Mouse (Mus musculus): ENCODE measurements around the gene Bsg.

Gene Bsg

GRCm38 (mm10) chr10:79704970-79705360, 674 bp downstream of the Bsg start:
- DNase-seq (ENCODE audit: low spot score in 2 of 2): no peak

- DNase-seq (ENCODE audit: low spot score in 2 of 2): no peak
These were observed 1.7 kb downstream of the Bsg start for GRCm38 (mm10) chr10:79705951-79706350.

GRCm38 (mm10) chr10:79706406-79707094, 2.3 kb downstream of the Bsg start:
- no peak for DNase-seq (ENCODE audit: low spot score in 2 of 2)

GRCm38 (mm10) chr10:79707162-79707561, 2.9 kb downstream of the Bsg start:
- DNase-seq (ENCODE audit: low spot score in 2 of 2): no peak

- no peak for DNase-seq (ENCODE audit: low spot score in 2 of 2)
These were observed 3.5 kb downstream of the Bsg start for GRCm38 (mm10) chr10:79707759-79708158.

- no peak for DNase-seq (ENCODE audit: low spot score in 2 of 2)
These were observed 4.4 kb downstream of the Bsg start for GRCm38 (mm10) chr10:79708668-79709067.

GRCm38 (mm10) chr10:79709307-79709706, 5.0 kb downstream of the Bsg start:
- no peak for DNase-seq (ENCODE audit: low spot score in 2 of 2)

GRCm38 (mm10) chr10:79712029-79712428, 7.7 kb downstream of the Bsg start:
- DNase-seq (ENCODE audit: low spot score in 2 of 2): no peak

- DNase-seq (ENCODE audit: low spot score in 2 of 2): peak; percentile 76 to 77
These were observed 8.3 kb downstream of the Bsg start for GRCm38 (mm10) chr10:79712499-79713126.

GRCm38 (mm10) chr10:79713163-79713562, 8.9 kb downstream of the Bsg start:
- DNase-seq (ENCODE audit: low spot score in 2 of 2): no peak

- no peak for DNase-seq (ENCODE audit: low spot score in 2 of 2)
These were observed 10.7 kb downstream of the Bsg start for GRCm38 (mm10) chr10:79714996-79715395.

GRCm38 (mm10) chr10:79716254-79716987, 12.1 kb downstream of the Bsg start, which contains the start of gene Hcn2:
Hcn2 (plus strand) TSS chr10:79716634.
- no peak for DNase-seq (ENCODE audit: low spot score in 2 of 2)

GRCm38 (mm10) chr10:79716988-79717355, 12.7 kb downstream of the Bsg start:
- DNase-seq (ENCODE audit: low spot score in 2 of 2): peak in 1 of 2 experiments; percentile 44

- DNase-seq (ENCODE audit: low spot score in 2 of 2): no peak
These were observed 13.5 kb downstream of the Bsg start for GRCm38 (mm10) chr10:79717640-79718357.

GRCm38 (mm10) chr10:79721089-79721488, 16.8 kb downstream of the Bsg start:
- no peak for DNase-seq (ENCODE audit: low spot score in 2 of 2)

GRCm38 (mm10) chr10:79723047-79723446, 18.8 kb downstream of the Bsg start:
- DNase-seq (ENCODE audit: low spot score in 2 of 2): no peak

GRCm38 (mm10) chr10:79723692-79724091, 19.4 kb downstream of the Bsg start:
- no peak for DNase-seq (ENCODE audit: low spot score in 2 of 2)

GRCm38 (mm10) chr10:79726090-79726489, 21.8 kb downstream of the Bsg start:
- no peak for DNase-seq (ENCODE audit: low spot score in 2 of 2)

GRCm38 (mm10) chr10:79728323-79729249, 24.3 kb downstream of the Bsg start:
- DNase-seq (ENCODE audit: low spot score in 2 of 2): no peak

GRCm38 (mm10) chr10:79729357-79729965, 25.2 kb downstream of the Bsg start:
- no peak for DNase-seq (ENCODE audit: low spot score in 2 of 2)

GRCm38 (mm10) chr10:79732500-79732899, 28.2 kb downstream of the Bsg start:
- DNase-seq (ENCODE audit: low spot score in 2 of 2): no peak
